Mouse (Mus musculus) CH12F3 (cell line): ENCODE results near the gene Ppp1r1c.

Experiments
- in situ Hi-C: fragments of 300-500 bp; cut with MboI; formaldehyde crosslinking; loops from 2 replicates; pipeline ENCODE4 v1.14.3; 2020; ENCODE audit warnings: low sequenced_read_pairs

Ppp1r1c gene

DNA sequence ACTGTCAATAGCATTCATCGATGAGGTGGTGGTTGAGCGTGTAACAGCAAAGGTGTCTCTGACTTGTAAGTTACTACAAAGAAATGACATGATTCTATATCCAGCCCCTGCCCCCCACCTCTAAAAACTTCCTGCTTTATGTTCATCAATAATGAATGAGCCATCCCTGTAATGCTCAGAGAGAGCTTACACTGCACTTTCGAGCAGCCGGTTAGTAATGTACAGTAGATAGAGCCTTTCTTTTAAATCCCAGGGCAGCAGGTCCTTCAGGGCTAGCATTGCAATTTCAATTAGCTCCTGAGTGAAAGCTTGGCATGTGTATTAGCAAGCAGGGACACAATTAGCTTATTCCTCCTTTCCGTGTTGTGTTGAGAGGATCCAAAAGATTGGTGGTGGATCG lies at the start of gene Ppp1r1c:
Gene Ppp1r1c (plus strand): TSS at position 206 of the 400 bp plus-strand sequence.
- in situ Hi-C loops: no loop called here

GRCm38 (mm10) chr2:79660417-79661185 lies 47.0 kb upstream of the Ppp1r1c start:
- in situ Hi-C loops: no loop called here

- in situ Hi-C loops: no loop called here
Measured at GRCm38 (mm10) chr2:79661486-79662104, 46.0 kb upstream of the Ppp1r1c start.

- in situ Hi-C loops: no loop called here
Measured at GRCm38 (mm10) chr2:79664532-79665286, 42.9 kb upstream of the Ppp1r1c start.

GRCm38 (mm10) chr2:79665492-79665891 lies 42.1 kb upstream of the Ppp1r1c start:
- in situ Hi-C loops: no loop called here

DNA sequence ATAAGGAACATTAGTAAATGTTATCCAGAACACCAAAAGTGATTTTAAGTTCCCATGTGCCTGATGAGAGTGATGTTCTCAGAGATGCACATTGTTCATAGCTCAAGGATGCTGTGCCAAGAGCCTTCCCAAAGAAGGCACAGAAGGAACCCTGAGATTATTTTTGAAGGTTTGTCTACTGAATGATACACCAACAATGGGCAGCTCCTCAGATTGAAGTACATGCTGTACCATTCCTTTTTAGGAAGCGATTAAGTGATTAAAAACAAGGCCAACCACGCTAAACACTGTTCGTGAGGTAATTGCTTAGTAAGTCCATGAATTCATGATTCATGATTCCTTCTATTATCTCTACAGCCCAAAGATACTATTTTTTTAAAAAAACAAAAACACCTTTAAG lies 32.3 kb upstream of the Ppp1r1c start:
- in situ Hi-C loops: no loop called here

GRCm38 (mm10) chr2:79677663-79678257 lies 29.8 kb upstream of the Ppp1r1c start:
- in situ Hi-C loops: no loop called here

DNA sequence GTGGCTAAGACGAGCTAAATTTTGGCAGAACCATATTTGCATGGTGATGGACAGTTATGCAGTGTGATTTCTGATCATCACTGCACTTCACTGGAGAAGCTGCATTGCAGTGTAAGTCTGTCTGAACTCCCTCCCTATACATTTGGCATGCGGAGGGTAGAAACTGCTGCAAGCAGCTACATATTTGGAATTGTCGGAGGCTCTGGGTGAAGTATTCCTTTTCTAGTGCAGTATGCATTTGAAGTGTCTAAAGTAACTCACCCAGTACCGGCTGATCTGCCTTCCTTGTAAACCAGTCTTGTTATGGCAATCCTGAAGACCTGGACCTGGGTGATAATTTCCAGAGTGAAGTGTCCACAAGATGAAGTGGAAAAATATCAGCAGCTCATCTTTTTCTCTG lies 25.9 kb upstream of the Ppp1r1c start:
- in situ Hi-C loops: no loop called here

- in situ Hi-C loops: no loop called here
Measured at GRCm38 (mm10) chr2:79683258-79683657, 24.3 kb upstream of the Ppp1r1c start.

DNA sequence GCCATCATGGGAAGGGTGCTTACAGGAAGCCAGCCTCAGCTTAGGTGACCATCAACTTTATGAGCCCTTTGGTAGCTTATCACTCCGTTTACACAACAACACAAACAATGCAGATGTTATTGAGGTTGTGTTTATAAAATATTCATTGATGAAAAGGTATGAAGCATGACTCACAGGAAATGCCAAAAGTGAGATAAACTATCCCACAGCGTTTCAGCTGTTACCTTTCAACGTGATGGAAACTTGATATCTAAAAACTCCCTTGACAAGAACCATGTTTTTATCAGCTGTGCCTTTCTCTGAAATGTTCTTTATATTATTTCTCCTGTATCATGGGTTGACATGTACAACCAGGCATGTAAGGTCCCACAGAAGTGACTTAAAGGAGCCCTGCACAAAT lies 16.7 kb upstream of the Ppp1r1c start:
- in situ Hi-C loops: no loop called here

- in situ Hi-C loops: no loop called here
Measured at GRCm38 (mm10) chr2:79695190-79695589, 12.4 kb upstream of the Ppp1r1c start.

- in situ Hi-C loops: no loop called here
Measured at GRCm38 (mm10) chr2:79695939-79696338, 11.6 kb upstream of the Ppp1r1c start.

DNA sequence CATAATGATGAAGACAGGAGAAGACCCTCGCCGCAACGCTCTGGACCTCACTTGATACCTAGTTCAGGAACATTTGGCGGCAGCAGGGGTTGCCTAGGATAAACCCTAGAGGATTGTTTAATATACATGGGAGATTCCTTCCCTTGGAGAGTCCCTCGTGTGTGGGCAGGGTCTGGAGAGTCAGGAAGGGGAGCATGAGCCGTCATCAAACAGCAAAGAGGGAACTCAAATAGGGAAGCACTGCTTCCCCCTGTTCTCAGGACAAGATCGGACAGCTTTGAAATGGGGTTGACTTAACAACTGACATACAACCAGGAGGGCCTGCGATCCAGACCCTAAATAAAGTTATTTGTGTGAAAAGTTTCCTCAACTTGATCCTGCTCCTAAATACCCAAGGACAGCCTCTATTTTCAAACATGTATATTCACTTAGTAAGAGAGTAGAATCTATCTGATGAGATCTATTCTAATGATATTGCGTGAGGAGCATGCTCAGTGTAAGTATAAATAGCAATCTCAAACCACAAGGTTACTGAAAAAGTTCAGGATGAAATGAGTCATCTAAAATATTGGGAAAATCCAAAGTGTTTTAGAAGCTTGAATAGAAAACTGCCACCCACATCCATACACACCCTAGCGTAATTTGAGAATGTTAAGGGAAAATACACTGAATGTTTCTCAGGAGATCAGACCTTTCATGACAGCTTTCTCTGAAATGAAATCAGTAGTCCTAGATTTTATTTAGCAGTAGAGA lies 10.9 kb upstream of the Ppp1r1c start:
- in situ Hi-C loops: no loop called here

DNA sequence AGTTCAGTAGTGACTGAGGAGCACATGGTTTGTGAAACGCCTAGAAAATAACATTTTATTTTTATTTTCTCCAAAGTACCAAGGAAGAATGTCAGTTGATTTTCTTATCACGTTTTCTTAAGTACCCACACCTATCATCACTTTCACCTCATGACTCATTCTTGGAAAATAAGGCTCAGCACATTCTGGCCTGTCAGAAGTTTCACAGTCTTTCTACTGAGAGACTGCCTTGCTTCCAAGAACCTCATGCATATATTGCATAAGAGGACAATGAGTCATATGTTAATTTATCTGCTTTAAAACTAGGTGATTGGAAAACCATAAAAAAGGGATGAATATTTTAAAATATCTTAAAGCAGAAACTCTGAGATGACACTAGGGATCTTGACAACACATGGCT lies 9.4 kb upstream of the Ppp1r1c start:
- in situ Hi-C loops: no loop called here

- in situ Hi-C loops: no loop called here
Measured at GRCm38 (mm10) chr2:79704773-79705172, 2.8 kb upstream of the Ppp1r1c start.

DNA sequence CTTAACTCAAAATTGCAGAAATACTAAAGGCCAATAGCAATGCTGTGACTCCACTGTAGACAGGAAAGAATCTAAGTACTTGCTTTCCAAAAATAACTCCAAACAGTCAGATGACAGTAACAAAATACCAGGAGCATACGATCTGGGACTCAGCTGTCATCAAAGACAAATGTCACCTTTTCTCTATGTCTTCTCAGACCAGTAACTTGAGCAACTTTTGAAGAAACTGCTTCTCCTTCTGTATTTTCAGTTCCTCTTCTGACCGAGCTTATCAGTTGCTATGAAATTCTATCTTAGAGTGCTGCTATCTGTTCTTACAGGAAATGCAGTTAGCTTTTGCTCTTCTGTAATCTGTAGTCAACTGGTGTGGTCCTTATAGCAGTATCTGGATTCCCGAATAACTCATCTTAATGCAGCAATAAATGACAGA lies 6.1 kb downstream of the Ppp1r1c start:
- in situ Hi-C loops: no loop called here

- in situ Hi-C loops: no loop called here
Measured at GRCm38 (mm10) chr2:79714745-79715144, 7.2 kb downstream of the Ppp1r1c start.

DNA sequence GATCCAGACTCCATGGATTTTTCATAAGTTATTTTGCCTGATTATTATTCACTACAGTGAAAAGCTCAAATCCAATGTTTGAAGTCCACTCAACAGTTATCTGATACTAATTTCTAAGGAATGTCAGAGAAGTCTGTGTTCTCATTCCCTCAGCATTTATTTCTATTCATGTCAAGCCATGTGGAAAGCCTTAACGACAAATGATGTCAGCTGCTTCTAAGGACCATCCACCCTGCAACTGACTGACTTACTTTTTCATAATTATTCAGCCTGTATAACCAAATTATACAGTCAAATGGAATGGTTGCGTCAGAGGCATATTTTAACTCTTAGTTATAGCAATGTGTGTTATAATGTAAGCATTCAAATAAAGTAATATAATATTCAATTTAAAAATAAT lies 8.3 kb downstream of the Ppp1r1c start:
- in situ Hi-C loops: no loop called here

DNA sequence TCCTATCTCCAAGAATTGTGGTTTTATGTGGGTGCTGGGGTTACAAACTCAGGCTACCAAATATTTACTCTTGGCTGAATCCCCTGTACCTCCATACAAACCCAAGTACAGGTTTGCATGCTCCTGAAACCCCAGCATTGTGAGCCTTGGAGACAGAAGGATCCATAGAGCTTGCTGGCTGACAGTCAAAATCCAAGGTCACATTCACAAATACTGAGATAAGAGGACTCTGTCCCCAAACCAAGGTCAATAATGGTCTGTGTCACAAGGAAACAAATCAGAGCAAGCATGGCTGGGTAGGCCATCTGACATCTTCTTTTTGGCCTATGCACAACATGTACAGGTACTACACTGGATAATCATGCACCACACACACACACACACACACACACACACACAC lies 10.3 kb downstream of the Ppp1r1c start:
- in situ Hi-C loops: no loop called here

GRCm38 (mm10) chr2:79722415-79722814 lies 14.8 kb downstream of the Ppp1r1c start:
- in situ Hi-C loops: no loop called here

DNA sequence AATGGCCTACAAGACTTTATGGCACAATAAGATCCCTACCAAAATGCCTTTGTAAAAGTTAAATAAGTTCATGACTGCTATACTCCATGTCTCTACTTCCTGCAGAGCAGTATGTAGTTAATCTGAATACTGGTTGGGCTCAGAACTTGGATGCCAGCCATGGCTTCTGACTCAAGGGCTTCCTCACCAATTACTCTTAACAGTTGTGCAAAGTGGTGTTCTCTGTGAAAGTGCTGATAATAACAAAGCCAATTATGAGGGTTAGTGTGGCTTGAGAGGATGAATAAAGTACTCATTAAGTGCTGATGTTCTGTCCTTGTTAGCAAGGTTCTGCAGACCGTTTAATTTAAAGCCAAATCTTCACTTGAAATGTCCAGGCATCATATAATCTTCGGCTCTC lies 31.4 kb downstream of the Ppp1r1c start:
- in situ Hi-C loops: no loop called here
